Mouse (Mus musculus) liver, adult (tissue): Measurements from ENCODE around the gene Arpc4.

ENCODE experiments used
- GATA4 ChIP-seq: IDR thresholded peaks from 2 replicates; pipeline ENCODE4 v1.6.1; 2014; ENCODE audit warnings: mild to moderate bottlenecking, low read length; ENCODE audit not compliant: insufficient replicate concordance

Gene Arpc4

DNA sequence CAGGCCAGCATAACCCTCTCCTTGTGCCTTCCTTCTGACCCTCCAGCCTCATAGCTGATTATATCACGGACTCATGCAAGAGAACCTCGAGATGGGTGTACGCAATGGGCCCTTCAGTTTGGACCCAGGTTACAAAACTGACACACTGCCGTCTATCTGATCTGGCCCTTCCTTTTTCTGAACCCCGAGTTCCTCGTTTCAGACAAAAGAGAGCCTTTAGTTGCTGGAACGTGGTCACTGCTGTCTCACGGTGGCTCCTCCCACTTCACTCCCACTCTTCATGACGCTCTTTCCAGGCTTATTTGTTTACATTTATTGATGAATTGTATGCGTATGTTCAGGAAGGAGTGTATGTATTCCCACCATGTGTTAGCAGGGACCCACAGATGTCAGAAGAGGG, 26.3 kb upstream of the Arpc4 start:
- TF ChIP-seq GATA4, result no peak

DNA sequence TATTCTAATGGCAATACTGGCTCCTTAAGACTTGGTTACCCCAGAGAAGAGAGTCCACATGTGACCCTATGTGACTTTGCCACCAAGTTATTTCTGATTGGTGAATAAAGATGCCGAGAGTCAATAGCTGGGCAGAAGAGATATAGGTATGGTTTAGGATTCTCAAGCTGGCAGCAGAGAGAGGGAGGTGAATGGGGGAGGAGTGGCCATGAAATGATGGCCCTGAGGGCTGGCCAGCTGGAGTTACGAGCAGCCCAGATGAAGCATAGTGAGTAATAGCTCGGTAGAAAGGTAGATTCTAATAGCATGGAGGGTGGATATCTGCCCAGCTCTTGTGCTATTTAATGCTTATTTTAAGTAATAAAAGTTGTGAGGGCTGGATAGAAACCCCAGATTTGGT, 25.1 kb upstream of the Arpc4 start:
- no peak for TF ChIP-seq GATA4

DNA sequence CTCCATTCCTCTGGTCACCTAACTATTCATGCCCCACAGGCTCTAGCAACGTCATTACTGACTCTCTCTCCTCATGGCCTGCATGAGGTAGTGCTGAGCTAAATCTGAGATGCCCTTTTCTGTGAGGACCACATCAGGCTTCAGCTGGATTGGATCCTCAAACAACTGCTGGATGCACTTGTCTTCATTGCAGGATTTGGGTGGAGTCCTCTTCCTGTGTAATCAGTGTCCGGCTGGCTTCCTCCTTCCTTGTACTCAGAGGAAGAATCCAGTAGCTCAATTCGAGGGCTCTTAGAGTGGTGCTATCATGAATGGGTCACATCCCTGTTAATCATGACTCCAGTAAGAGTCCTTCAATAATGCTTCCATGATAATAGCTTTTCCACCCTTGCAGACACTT, 24.2 kb upstream of the Arpc4 start:
- TF ChIP-seq GATA4, result peak; percentile 14; the same call in 1 of the 2 replicates

DNA sequence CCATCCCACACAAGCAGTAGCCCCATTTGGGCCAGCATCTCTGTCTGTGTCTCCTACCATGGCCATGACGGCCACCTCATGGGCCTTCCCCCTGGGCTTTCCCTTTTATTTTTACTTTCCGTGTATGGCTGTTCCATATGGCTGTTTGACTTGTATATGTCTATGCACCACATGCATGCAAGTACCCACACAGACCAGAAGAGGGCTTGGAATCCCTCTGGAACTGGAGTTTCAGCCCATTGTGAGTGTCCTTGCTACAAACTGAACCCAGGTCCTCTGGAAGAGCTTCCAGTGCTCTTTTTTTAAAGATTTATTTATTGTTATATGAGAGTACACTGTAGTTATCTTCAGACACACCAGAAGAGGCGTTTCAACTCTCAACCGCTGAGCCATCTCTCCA, 16.4 kb upstream of the Arpc4 start:
- no peak for TF ChIP-seq GATA4

DNA sequence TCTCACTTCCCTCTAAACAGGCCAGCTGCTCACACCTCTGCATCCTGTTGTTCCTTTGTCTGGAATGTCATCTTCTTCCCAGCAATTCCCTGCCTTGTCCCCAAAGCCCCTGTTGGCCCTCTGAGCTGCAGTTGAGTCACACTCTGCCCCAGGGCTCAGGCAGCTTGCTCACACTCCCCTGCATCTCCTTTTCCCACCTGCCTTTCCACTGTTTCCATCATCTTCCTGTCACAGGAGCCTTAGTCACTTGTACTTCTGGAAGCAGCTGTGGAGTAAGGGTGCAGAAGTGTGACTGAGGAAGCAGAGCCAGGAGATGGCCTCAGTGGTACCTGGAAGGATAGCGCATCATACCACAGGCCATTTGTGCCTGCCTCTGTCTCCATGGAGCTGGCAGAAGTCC, 15.7 kb upstream of the Arpc4 start:
- TF ChIP-seq GATA4, result no peak

DNA sequence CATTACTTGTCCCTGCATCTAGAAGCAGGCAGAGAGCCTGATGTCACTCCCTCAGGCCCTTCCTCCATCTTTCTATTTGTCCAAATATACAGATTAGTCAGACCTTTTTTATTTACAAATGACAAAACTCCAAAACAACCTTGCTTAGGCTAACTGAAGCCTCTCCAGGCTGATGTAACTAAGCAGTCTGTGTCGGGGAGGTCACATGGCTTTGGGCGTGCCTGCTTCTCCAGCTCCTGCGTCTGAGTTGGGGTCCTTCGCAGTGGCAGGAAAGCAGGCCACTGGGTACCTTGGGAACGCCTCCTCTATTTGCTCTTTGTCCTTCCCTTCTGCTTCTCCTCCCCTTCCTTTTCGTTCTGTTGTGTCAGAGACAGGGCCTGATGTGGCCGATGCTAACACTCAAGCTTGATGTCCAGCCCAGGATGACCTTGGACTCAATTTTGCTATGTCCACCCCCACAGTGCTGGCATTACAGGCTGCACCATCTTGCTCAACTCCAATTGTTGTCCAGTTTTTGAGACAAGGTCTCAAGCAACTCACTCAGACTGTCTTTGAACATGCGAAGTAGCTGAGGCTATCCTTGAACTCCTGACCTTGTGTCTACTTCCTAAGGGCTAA, 13.3 kb upstream of the Arpc4 start:
- TF ChIP-seq GATA4, result no peak

DNA sequence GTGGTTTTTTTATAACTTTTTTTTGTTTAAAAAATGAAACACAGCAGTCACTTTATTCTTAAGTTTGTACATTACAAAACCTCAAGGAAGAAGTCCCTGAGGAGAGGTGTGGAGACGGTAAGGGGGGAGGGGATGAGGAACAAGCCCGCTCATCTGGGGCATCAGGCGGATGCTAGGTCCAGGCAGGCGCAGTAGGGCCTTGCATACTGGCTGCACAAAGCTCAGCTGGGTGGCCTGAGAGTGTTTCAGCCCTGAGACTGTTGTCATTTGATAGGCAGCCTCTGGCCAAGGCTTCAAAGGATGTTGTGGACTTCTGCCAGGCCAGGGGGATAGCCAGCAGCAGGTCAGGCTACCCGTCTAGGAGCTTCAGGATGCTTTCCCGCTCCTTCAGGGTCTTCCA, 11.3 kb upstream of the Arpc4 start:
- no peak for TF ChIP-seq GATA4

DNA sequence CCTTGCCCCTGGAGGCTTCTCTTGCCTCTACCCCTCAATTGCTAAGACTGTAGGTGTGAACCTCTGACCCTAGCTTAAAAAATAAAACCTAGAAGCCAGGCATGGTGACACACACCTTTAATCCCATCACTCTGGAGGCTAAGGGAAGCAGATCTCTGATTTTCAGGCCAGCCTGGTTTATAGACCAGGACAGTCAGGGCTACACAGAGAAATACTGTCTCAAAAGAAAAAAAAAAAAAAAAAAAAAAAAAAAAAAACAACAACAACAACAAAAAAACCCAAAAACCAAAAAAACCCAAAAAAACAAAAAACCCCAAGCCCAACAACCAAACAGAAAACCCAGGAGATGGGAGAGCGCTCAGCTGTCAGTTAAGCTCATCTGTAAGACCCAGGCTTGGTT, 10.3 kb upstream of the Arpc4 start:
- TF ChIP-seq GATA4, result no peak

DNA sequence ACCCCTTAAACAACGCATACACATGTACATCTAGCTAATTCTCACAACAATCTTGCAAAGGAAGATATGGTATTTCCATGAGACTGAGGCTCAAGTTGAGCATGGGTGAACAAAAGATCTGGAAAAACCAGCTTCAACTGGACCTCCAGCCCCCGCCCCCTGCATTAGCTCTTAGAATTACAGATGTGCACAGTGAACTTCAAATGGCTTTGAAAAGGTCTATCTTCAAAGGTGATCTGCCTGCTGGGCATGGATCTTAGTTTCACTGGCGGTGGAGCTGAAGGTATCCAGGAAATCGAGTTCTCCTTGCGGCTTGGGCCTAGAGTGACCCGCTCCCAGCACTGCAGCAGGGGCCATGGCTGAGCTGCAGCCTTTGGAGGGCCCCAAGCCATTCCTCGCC, 9.8 kb upstream of the Arpc4 start:
- TF ChIP-seq GATA4, result no peak

DNA sequence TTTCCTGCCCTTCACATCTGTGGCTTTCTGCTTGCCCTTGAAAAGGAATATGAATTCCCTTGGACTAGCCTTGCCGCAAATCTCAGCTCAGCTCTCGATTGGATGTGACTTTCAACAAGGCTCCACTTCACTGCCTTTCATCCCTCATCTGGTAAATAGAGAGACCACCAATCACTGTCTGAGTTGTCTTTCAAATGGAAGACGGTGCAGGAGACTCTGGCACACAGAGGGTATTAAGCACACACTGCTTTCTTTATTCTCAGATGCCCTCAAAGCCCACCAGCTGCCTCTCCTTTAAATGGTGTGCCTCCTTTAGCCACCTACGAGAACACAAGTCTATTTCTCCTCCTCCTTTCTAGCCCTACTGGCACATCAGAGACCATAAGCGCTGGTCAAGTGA, 9.3 kb upstream of the Arpc4 start:
- no peak for TF ChIP-seq GATA4

DNA sequence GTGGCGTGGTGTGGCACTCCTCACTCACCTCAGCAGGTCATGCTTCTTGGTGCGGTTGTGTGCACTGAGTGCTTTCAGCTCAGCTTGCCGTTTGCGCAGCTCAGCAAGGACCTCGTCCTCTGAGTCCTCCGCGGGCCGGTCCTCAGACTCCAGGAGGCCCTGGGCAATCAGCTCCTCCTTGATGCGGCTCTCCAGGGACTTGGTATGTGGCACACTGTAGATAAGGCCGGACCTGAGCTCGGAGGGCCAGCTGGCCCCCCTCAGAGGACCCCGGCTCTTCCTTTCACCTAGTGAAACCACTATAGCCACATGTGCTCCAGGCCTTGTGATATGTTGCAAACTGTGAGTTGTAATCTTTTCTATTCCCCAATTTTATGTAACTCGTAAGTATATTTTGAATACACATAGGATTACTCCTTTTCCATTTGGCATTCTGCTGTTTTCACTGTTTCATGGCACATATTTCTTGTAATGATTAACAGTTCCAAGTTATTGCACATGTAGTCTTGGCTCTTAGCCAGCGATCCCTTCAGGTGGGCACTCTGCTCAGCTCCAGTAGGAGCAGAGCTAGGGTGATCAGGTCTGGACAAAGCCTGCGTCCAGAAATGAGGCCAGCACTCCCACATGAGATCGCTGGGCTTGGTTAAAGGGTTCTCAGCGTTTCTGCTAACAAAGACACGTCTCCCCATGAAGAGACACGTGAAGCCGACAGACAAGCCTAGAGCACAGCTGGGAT, 7.6 kb upstream of the Arpc4 start:
- TF ChIP-seq GATA4, result no peak

DNA sequence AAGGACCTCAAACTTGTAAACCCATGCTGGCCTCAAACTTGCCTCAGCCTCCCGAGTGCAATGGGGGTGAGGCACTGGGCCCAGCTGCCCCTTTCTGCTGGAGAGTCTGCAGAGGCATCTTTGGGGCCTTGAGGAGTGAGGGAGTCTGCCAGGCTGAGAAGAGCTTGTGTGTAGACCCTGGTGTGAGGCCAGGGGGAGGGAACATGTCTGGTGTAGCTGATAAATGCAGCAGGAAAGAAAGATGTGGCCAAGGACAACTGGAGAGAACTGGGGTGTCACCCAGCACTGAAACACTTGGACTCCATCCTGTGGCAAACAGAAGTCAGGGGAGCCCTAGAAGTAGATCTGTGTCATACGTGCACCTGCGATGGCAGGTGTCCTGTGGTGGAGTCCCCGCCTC, 4.4 kb upstream of the Arpc4 start:
- no peak for TF ChIP-seq GATA4

DNA sequence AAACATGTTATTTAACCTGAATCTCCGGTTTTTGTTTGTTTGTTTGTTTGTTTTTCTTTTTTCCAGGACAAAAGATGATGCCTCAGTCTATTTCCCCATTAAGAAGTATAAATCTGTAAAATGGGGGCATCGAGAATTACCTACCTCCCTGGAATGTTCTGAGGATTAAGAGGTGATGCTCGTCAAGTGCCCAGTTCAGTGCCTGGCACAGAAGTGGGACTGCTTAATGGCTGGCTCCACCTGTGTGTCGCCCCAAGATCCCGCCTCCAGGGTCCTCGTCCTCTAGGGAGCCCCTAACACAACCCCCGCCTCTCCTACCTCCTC, 781 bp upstream of the Arpc4 start:
- no peak for TF ChIP-seq GATA4

DNA sequence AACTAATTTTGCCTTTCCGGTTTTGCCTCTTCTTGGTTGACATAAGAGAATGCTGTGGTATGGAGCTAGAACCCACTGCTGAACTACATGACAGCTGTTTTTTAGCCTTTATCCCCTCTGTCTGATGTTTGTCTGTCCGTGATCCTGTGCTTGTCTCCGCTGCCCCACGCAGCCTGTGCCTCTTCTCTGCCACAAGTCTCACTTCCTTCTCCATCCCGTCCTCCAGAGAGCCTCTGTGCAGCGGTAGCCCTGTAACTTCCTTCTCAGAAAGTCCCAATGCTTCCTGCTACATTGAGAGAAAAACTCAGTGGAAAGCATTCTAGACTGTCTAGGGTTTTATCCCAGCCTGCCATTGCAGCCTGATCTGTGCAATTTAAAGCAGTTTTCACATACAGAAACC, 1.3 kb downstream of the Arpc4 start:
- no peak for TF ChIP-seq GATA4

DNA sequence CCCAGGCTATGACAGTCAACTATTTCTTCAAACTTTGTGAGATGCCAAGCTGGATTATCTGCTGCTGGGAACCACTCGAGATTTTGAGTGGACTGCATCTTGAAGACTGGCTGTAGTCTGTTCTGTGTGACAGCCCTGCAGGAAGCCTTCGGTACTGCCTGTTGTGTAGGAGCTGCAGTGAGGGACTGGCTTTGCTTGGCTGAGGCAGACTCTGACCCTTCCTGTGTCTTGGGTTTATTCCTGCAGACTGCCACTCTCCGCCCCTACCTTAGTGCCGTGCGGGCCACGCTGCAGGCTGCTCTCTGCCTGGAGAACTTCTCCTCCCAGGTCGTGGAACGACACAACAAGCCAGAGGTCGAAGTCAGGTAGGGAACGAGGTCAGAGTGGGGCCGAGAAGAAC, 2.6 kb downstream of the Arpc4 start:
- TF ChIP-seq GATA4, result no peak

DNA sequence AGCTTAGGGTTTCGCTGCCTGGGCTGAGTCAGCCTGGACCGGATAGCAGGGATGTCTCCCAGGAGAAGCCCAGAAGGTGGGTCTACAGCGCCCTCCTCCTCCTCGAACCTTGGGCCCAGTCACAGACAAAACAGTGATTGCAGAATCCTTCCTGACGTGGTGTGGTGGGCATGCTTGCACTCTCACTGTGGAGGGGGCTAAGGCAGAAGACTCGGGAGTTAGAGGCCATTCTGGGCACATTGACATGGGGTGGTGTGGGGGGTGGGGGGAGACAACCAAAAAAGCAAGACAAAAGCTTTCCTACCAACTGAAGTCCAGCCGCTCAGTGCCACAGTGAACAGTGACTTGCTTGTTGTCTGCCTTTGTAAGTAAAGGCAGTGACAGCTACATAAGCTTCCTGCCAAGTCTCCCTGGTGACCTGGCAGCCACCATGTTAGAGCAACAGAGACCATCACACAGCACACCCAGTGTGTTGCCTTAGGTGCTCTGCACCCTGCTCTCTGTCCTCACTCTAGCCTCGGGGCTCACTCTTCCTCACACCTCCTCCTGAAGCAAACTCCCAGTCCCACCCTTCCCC, 6.5 kb downstream of the Arpc4 start:
- no peak for TF ChIP-seq GATA4
